Mouse (Mus musculus) brain, embryonic 14.5 days (tissue): ENCODE results near the gene Pex11b.
"Not testable (repeated sequence)": the region's sequence is repeated elsewhere in the genome, so short reads cannot be mapped to it uniquely, and the experiment has no call there.

ENCODE experiments used
- CTCF ChIP-seq: fragments of 200-500 bp; IDR thresholded peaks from 2 replicates; pipeline ENCODE4 v1.5.1; 2012; ENCODE audit warnings: inconsistent platforms, mild to moderate bottlenecking, moderate library complexity, borderline replicate concordance; ENCODE audit not compliant: insufficient read depth, insufficient read length; ENCODE audit errors: extremely low read depth
- POLR2A ChIP-seq: fragments of 200-500 bp; IDR thresholded peaks from 2 replicates; pipeline ENCODE4 v1.6.1; 2012; ENCODE audit warnings: mild to moderate bottlenecking, inconsistent platforms, borderline replicate concordance; ENCODE audit not compliant: poor library complexity, insufficient read depth, insufficient read length, severe bottlenecking; ENCODE audit errors: extremely low read depth

DNA sequence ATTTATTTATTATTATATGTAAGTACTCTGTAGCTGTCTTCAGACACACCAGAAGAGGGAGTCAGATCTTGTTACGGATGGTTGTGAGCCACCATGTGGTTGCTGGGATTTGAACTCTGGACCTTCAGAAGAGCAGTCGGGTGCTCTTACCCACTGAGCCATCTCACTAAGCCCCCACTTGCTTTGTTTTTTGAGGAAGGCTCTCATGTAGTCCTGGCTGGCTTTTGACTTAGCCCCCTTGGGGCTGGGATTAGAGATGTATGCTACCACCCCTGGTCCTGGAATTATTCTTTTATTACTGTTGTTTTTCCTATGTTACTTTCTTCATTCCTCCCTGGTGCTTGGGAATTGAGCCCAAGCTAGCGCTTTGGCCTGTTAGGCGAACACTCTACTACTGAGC, 29.2 kb upstream of the Pex11b start:
- not testable (repeated sequence) for TF ChIP-seq CTCF, POLR2A
